Mouse (Mus musculus) cerebellum, postnatal 4 days (tissue): ENCODE results near the gene Npr3.
"Not testable (repeated sequence)": the region's sequence is repeated elsewhere in the genome, so short reads cannot be mapped to it uniquely, and the experiment has no call there.

Experiments used
- DNase-seq, 2 experiments: peaks; one replicate each; pipeline ENCODE4 v3.0.0; 2022; ENCODE audit warnings: low spot score in 2 of 2, mixed read lengths in 1 of 2

The Npr3 gene

GRCm38 (mm10) chr15:11882508-11883205 lies 24.4 kb downstream of the Npr3 start:
- DNase-seq, result no peak

- DNase-seq, result no peak
These were observed 25.3 kb downstream of the Npr3 start for GRCm38 (mm10) chr15:11881822-11882221.

GRCm38 (mm10) chr15:11878334-11878733 lies 28.8 kb downstream of the Npr3 start:
- DNase-seq, result no peak

GRCm38 (mm10) chr15:11877273-11877672 lies 29.8 kb downstream of the Npr3 start:
- DNase-seq, result no peak

DNA sequence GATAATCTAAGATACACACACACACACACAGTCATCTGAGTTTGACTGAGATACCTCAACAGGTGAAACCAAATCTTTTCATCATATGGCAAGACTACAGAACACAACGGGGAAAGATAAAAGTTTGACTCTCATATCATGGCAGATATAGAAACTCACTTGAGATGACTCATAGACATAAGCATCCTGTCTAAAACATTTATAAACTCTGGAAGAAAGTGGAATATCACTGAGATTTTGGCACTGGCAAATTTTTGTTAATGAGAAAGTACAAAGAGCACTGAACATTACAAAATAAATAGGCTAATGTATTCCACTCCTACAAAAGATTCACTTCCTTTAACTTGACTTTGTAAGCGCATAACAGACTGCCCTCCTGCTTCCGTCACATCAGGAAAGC lies 40.2 kb downstream of the Npr3 start:
- no peak for DNase-seq

GRCm38 (mm10) chr15:11863540-11863818 lies 43.6 kb downstream of the Npr3 start:
- no peak for DNase-seq

DNA sequence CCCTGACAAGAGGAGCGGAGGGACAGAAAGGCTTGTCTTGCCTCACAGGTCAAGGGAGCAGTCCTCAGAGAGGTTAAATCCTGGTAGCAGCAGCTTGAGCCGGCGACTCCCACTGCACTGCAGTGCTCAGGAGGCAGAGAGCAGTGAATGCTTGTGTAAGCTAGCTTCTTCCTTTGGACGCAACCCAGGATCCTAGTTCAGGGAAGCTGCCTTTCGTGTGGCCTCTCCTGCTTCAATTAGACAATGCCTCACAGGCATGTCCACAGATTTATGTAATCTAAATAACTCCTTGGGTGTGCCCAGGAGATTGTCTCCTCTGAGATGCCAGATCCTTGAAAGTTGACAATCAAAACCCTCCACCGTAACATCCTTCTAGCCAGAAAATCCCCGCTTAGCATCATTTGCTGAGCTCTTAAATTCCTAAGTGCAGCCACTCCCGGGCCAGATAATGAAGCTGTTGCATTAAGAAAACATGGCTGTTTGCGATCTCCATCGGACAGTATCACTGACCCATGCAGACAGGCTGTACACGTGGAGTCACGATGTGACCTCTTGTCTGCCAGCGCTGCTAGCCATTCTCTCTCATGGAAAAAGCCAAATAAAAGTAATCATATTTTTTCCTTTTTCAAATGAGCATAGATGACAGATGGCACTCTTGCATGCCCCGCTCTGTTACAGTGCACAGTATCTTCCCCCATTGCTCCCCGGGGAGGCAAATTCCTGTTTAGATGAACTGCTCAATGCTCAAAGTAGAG lies 44.1 kb downstream of the Npr3 start:
- DNase-seq, result no peak

DNA sequence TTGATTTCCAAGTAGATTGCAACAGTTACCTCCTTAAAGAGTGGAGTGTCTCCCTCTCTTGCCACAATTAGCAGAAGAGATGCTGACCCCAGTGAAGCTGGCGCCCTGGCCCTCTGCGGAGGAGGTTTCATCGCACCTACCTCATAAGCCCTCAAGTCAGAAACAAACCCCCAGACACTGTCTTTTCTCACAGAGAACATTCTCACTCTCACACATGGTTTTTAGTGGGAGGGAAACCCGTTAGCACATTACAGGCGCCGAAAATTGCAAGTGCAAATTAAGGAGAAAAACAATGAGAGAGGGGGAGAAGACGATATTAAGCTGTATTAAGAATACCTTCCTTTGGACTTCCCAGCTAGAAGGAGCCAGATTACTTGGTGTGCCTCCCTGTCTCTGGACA lies 44.8 kb downstream of the Npr3 start:
- DNase-seq, result no peak

- DNase-seq, result no peak
These were observed 46.8 kb downstream of the Npr3 start for GRCm38 (mm10) chr15:11860259-11860658.

- DNase-seq, result no peak
These were observed 47.3 kb downstream of the Npr3 start for GRCm38 (mm10) chr15:11859829-11860228.

- no peak for DNase-seq
These were observed 48.7 kb downstream of the Npr3 start for GRCm38 (mm10) chr15:11858411-11858810.

DNA sequence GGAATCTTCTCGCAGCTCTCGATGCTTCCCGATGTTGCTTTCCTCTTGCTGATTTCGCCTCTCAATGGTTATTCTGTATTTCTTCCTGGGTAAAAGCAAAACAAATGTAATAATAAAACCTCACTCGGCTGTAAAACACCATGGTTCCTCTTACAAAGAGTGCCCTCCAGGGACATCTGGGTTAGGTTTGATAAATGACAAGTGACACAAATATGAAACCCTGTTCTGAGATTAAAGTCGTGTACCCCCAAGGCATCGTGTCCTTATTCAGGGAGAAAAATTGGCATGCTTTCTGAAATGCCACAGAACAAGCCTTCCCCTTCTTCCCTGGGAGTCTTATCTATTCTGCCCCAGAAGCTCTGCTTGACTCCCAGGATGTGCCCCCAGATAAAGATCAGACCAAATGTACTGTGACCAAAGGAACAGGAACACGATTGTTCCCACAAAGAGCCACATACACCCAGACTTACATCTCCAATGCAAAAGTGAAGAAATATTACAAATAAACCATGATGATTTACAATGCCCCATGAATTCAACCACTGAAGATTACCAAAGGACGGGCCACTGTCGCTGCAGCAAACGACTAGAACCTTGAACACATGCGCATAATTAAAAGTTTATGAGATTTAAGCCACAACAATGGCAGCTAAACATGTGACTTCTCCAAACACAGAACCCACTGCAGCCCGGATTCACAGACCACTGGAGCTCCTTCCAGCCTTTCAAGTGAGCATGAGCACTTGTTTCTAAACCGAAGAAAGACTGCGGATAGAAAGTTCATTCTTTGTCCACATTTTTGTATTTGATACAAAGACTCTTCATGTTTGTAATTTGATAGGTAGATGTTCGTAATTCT lies 61.7 kb downstream of the Npr3 start:
- no peak for DNase-seq

- no peak for DNase-seq
These were observed 63.0 kb downstream of the Npr3 start for GRCm38 (mm10) chr15:11844115-11844514.

DNA sequence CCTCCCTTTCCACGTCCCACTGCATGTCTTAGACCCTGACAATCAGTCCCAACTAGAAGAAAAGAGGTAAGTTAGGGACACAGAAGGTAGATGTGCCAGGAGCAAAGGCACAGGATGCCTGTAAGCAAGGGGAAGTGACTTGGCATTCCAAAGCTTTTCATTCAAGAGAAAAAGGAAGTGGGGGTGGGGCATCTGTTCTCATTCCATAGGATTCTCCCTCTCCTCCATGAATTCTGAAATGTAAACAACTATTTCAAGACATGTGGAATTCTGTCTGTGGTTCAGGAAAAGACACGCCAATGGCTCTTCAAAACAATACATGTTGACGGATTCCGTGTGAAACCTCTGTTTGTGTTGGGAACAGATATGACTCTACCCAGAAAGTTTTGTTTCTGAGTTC lies 65.3 kb downstream of the Npr3 start:
- no peak for DNase-seq

DNA sequence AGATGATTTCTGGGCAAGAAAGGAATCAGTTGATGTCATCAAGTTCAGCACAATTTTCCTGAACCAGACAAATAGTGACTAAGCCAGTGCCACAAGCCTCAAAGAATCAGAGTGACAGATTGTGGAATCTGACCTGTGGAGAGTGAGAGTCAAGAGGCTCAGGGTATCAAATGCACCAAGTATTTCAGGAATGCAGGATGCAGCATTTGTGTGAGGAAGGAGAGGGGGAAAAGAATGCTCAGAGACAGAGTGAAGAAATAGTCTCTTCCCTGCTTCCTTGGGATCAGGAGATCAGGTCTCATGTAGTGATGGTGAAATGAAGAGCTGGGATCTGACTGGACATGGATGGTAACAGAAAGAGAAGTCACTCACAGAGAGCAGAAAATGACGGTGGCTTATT lies 71.2 kb downstream of the Npr3 start:
- no peak for DNase-seq

DNA sequence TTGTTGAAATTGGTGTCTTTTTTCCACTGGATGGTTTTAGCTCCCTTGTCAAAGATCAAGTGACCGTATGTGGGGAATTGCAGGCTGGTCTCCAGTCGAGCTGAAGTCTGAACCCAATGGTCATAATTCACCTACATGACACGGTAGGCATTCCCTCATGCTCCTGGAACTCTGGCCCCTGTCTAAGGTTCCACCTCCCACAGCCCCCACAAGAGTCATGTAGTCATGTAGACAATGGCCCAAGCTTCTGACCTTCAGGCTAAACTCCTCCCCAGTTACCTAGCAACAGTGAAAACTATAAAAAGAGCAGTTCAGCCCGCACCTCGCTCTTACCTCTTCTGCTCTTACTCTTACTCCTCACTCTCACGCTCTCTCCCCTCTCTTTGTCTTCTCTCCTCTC lies 84.7 kb downstream of the Npr3 start:
- DNase-seq, result not testable (repeated sequence)

DNA sequence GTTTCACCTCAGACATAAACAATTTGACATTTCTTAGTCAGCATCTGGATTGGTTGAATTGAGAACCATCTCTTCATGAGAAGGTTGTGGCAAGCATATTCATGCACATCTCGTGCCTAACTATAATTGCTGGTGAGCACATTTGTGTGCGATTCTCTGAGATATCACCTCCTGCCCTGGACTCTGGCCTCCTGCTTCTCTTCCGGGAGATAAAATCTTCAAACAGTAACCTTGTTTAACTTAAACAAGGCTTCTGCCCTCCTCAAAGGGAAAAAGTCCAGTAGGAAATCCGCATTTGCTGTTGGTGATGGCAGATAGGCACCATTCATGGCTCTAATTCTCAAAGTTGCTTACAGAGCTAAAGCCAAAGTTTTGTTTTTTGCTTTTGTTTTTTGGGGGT lies 91.5 kb downstream of the Npr3 start:
- no peak for DNase-seq

DNA sequence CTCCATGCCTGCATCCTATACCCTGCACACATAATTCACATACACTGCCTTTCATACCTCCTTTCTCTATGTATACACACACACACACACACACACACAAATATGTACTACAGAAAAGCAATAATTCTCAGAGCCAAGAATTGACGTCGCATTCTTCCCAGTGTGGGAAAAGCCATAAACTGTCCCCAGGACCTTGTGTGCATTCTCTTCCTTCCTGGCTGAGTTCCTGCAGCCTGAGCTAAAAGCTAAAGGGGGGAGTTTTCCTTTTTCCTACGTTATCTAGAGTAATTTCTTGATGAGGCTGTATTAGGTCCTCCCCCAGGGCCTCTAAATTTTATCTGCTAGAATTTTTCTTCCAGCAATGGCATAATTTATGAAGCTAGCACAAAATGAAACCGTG lies 103.5 kb downstream of the Npr3 start:
- no peak for DNase-seq

GRCm38 (mm10) chr15:11801863-11802722 lies 105.0 kb downstream of the Npr3 start:
- DNase-seq, result peak in 1 of 2 experiments; percentile 26

DNA sequence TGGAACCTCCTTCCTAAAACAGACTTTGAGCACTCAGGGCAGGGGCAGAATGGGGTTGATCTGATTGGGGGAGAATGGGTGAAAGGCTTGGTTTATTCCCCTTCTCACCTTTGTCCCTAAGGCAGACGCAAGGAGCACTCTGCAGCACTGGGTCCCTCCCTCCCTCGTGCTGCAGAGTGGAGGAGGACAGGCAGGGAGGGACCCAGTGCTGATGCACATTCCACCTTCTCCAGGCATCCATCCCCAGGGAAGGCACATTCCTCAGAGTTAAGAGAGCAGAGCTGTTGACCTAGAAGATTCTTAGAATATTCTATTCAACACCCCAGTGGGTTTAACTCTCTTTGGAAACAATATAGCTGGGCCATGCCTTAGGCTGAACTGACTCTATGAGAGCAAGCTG lies 112.5 kb downstream of the Npr3 start:
- DNase-seq, result no peak
